Mouse (Mus musculus) T-helper 17 cell (primary cell): Measurements from ENCODE around the gene Tcap.
"Not testable (repeated sequence)": the region's sequence is repeated elsewhere in the genome, so short reads cannot be mapped to it uniquely, and the experiment has no call there.

Experiments
- in situ Hi-C, 2 experiments: fragments of 300-600 bp; cut with MboI, MseI; formaldehyde crosslinking; loops; 1 replicate in 1 of 2; 2 replicates in 1 of 2; pipeline ENCODE4 v1.15.1; 2025; ENCODE audit warnings: high pct_unique_total_duplicates in 2 of 2

Tcap gene

GRCm38 (mm10) chr11:98380106-98380505 is 3.5 kb upstream of the Tcap start:
- in situ Hi-C loops, result no loop called here

GRCm38 (mm10) chr11:98381651-98382050 is 2.0 kb upstream of the Tcap start:
- in situ Hi-C loops, result no loop called here

- in situ Hi-C loops, result not testable (repeated sequence)
Observed at GRCm38 (mm10) chr11:98382405-98382804, 1.2 kb upstream of the Tcap start.

- in situ Hi-C loops, result no loop called here
Observed at GRCm38 (mm10) chr11:98384216-98384615, 605 bp downstream of the Tcap start.

- in situ Hi-C loops, result no loop called here
Observed at GRCm38 (mm10) chr11:98384721-98385637, 1.4 kb downstream of the Tcap start.

GRCm38 (mm10) chr11:98385638-98386585 is 2.3 kb downstream of the Tcap start, which contains the start of gene Pnmt:
Gene Pnmt (plus strand): TSS chr11:98386450.
- in situ Hi-C loops, result no loop called here

- in situ Hi-C loops, result no loop called here
Observed at GRCm38 (mm10) chr11:98386596-98386995, 3.0 kb downstream of the Tcap start.

GRCm38 (mm10) chr11:98387056-98387577 is 3.5 kb downstream of the Tcap start:
- in situ Hi-C loops, result no loop called here

- in situ Hi-C loops, result no loop called here
Observed at GRCm38 (mm10) chr11:98388282-98388681, 4.7 kb downstream of the Tcap start.

GRCm38 (mm10) chr11:98389221-98389780 is 5.7 kb downstream of the Tcap start:
- in situ Hi-C loops, result no loop called here

- in situ Hi-C loops, result no loop called here
Observed at GRCm38 (mm10) chr11:98390141-98390540, 6.5 kb downstream of the Tcap start.

GRCm38 (mm10) chr11:98392034-98392433 is 8.4 kb downstream of the Tcap start:
- in situ Hi-C loops, result no loop called here

- in situ Hi-C loops, result no loop called here
Observed at GRCm38 (mm10) chr11:98392645-98393044, 9.0 kb downstream of the Tcap start.

GRCm38 (mm10) chr11:98393317-98393716 is 9.7 kb downstream of the Tcap start:
- in situ Hi-C loops, result no loop called here

- in situ Hi-C loops, result no loop called here
Observed at GRCm38 (mm10) chr11:98394301-98394700, 10.7 kb downstream of the Tcap start.

- in situ Hi-C loops, result no loop called here
Observed at GRCm38 (mm10) chr11:98395041-98395440, 11.4 kb downstream of the Tcap start.

GRCm38 (mm10) chr11:98397946-98398345 is 14.3 kb downstream of the Tcap start:
- in situ Hi-C loops, result no loop called here

- in situ Hi-C loops, result no loop called here
Observed at GRCm38 (mm10) chr11:98400161-98400726, 16.6 kb downstream of the Tcap start, which contains the start of gene Pgap3. Gene Pgap3 (minus strand): TSS chr11:98400490.

GRCm38 (mm10) chr11:98400816-98401215 is 17.2 kb downstream of the Tcap start:
- in situ Hi-C loops, result no loop called here

- in situ Hi-C loops, result no loop called here
Observed at GRCm38 (mm10) chr11:98406621-98407020, 23.0 kb downstream of the Tcap start.

GRCm38 (mm10) chr11:98408872-98409271 is 25.3 kb downstream of the Tcap start:
- in situ Hi-C loops, result no loop called here
